Mouse (Mus musculus): ENCODE data around the gene Dhcr24. TPM values are rescaled to one million over a fixed set of nuclear protein-coding genes. Genes with fewer than 3 reads are reported as not detected.

Gene Dhcr24
- polyA plus RNA-seq, 1 experiment from 2014 or later = 8.9 TPM

DNA sequence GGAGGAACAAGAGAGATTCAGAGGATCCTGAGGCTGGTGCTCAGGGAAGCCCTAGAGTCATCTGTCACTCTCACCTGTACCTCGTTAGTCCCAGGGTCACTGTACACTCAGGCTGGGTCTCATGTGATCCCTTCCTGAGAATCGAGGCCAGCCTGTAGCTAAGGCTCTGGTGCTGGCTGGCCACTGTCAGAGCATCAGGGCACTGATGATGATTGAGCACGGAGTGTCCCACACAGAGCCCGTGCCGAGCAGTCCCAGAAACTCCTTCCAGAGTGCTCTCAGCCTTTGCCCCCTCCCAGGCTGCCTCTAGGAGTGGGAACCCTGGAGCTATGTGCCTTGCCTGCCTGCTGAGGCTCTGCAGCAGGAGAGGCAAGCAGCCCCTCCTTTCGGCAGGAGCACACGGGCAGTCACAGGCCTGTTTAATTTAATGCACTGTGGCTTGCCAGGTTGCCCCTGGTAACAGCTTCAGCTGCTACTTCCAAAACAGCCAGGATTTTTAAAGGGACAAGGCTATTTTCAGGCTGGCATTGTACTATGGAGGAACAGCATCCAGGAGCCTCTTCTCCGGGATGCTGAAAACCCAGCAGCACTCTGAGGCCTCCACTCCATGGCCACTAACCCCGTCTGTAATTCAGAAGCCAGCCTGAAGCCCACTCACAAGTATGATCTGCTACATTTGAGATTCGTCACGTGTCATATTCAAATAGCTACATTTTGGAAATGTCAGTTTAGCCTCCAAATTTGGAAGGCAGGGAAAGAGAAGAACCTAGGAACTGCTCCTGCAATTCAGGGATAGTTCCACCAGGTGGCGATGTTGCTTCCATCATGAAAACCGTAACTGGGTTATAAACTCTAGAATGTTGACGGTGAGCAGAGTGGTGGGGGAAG lies 69.7 kb downstream of the Dhcr24 start:
- peak; percentile 81 for ATAC-seq
- peak overlapping the region; percentile 42 for H3K9ac ChIP-seq (replicated peaks)
- peaks cover 38% of the 10 kb centered on the region for H3K4me1 ChIP-seq (replicated peaks)
- no peak overlapping the region for H3K4me3 ChIP-seq (replicated peaks)
- peaks cover 9% of the 10 kb centered on the region; the same call in 1 of the 2 replicates for H3K27me3 ChIP-seq
- H3K9me3 ChIP-seq = no peaks in the 10 kb centered on the region
- WGBS = 20% methylated on average over 14 of the region's 14 CpGs
- H3K27ac ChIP-seq = peak overlapping the region; percentile 74
- H3K36me3 ChIP-seq = no peaks in the 10 kb centered on the region
- H3K4me2 ChIP-seq (replicated peaks) = peak overlapping the region; percentile 5; the same call in 1 of the 2 replicates

GRCm38 (mm10) chr4:106632313-106632712 lies 71.5 kb downstream of the Dhcr24 start:
- peaks cover 35% of the 10 kb centered on the region for H3K4me1 ChIP-seq (replicated peaks)
- 0 out of 2 replicates have a peak overlapping the region, but pooled peaks have one; percentile 87 for H3K27ac ChIP-seq
- H3K4me2 ChIP-seq (replicated peaks) = no peak overlapping the region
- WGBS = 83% methylated on average over 1 of the region's 3 CpGs
- H3K4me3 ChIP-seq (replicated peaks) = no peak overlapping the region
- no peak overlapping the region for H3K9ac ChIP-seq (replicated peaks)
- H3K27me3 ChIP-seq = 0 out of 2 replicates have a peak, but pooled peaks cover 7% of the 10 kb centered on the region
- H3K9me3 ChIP-seq = no peaks in the 10 kb centered on the region
- ATAC-seq = no peak
- no peaks in the 10 kb centered on the region for H3K36me3 ChIP-seq

DNA sequence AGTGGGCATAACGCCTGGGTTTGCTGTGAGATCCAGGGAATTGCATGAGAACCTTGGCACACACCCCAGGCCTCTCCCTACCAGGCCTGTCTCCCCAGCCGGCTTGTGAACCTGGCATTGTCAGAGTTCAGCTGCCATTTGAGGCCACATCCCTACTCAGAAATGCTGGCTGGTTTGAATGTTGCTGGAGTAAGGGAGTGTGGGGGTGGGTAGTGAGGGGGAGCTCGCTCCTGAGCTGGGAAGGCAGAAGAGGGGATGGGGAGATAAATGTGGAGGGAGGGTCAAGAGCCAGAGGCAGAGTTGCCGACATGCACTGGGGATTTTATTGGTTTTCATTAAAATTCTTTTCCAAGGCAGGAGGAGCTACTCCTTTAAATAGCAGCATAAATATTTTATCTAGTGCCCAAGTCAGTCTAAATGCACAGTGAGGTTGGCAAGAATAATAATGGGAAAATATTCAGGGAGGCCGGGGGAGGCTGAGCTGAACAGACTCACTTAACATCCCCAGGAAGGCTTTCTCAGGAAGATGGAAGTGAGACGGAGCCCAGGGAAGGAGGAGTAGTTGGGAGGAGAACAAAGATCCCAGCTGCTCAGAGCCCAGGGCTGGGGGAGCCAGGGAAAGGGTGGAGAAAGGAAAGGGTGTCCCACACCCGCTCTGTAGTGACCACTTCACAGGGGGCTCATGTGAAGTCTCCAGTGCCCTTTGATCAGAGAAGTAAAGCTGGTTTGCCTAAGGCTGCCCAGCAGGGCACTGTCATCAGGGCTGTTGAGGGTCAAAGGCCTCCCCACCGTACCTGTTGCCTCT lies 72.6 kb downstream of the Dhcr24 start:
- peak; percentile 43; the same call in 1 of the 2 replicates for ATAC-seq

GRCm38 (mm10) chr4:106634086-106634479 lies 73.2 kb downstream of the Dhcr24 start:
- 44% methylated on average over 9 of the region's 9 CpGs for WGBS
- peak overlapping the region; percentile 87 for H3K27ac ChIP-seq
- H3K4me2 ChIP-seq (replicated peaks) = 0 out of 2 replicates have a peak overlapping the region, but pooled peaks have one; percentile 21

More for the DNA sequence above, 72.6 kb downstream of the Dhcr24 start:
- Histone ChIP-seq H3K36me3 (no peaks in the 10 kb centered on the region), H3K27me3 (0 out of 2 replicates have a peak, but pooled peaks cover 4% of the 10 kb centered on the region), H3K4me1 (replicated peaks) (peaks cover 35% of the 10 kb centered on the region), H3K27ac (peak overlapping the region; percentile 87), H3K4me3 (replicated peaks) (no peak overlapping the region), H3K9me3 (no peaks in the 10 kb centered on the region), H3K9ac (replicated peaks) (no peak overlapping the region; the same call in 1 of the 2 replicates), H3K4me2 (replicated peaks) (0 out of 2 replicates have a peak overlapping the region, but pooled peaks have one; percentile 21)
- 37% methylated on average over 8 of the region's 8 CpGs for WGBS

More at GRCm38 (mm10) chr4:106634086-106634479, 73.2 kb downstream of the Dhcr24 start:
- Histone ChIP-seq H3K36me3 (no peaks in the 10 kb centered on the region), H3K4me1 (replicated peaks) (peaks cover 35% of the 10 kb centered on the region), H3K4me3 (replicated peaks) (no peak overlapping the region), H3K9ac (replicated peaks) (no peak overlapping the region), H3K9me3 (no peaks in the 10 kb centered on the region), H3K27me3 (0 out of 2 replicates have a peak, but pooled peaks cover 4% of the 10 kb centered on the region)
- ATAC-seq = 0 out of 2 replicates have a peak, but pooled peaks have one; percentile 1

Other genes starting within 250 kb of the Dhcr24 start
- 7.5 and 9.1 TPM in 2 replicates for gene Usp24, start 244.8 kb upstream of the Dhcr24 start, polyA plus RNA-seq (2015; fragmentation: Nextera tagmentation; extraction: Ambion mirVana)
- gene Pcsk9, start 96.7 kb upstream of the Dhcr24 start, polyA plus RNA-seq (2015; fragmentation: Nextera tagmentation; extraction: Ambion mirVana) = 1.4 TPM in 2 replicates
- gene Bsnd, start 68.8 kb upstream of the Dhcr24 start, polyA plus RNA-seq (2015; fragmentation: Nextera tagmentation; extraction: Ambion mirVana) = not detected in 2 replicates
- gene Lexm, start 56.2 kb downstream of the Dhcr24 start, polyA plus RNA-seq (2015; fragmentation: Nextera tagmentation; extraction: Ambion mirVana) = 0.13 TPM in 1 of 2 replicates, not detected in the other
- 1.9 and 2.2 TPM in 2 replicates for gene Ttc22, start 61.4 kb downstream of the Dhcr24 start, polyA plus RNA-seq (2015; fragmentation: Nextera tagmentation; extraction: Ambion mirVana)
- 9.9 and 10.5 TPM in 2 replicates for gene Pars2, start 90.0 kb downstream of the Dhcr24 start, polyA plus RNA-seq (2015; fragmentation: Nextera tagmentation; extraction: Ambion mirVana)
- gene Ttc4, start 117.9 kb downstream of the Dhcr24 start, polyA plus RNA-seq (2015; fragmentation: Nextera tagmentation; extraction: Ambion mirVana) = 118 and 119 TPM in 2 replicates
- 0.17 and 0.22 TPM in 2 replicates for gene Mroh7, start 169.9 kb downstream of the Dhcr24 start, polyA plus RNA-seq (2015; fragmentation: Nextera tagmentation; extraction: Ambion mirVana)
- gene Fam151a, start 172.9 kb downstream of the Dhcr24 start, polyA plus RNA-seq (2015; fragmentation: Nextera tagmentation; extraction: Ambion mirVana) = not detected in 2 replicates
- gene Acot11, start 244.0 kb downstream of the Dhcr24 start, polyA plus RNA-seq (2015; fragmentation: Nextera tagmentation; extraction: Ambion mirVana) = 1.00 and 1.4 TPM in 2 replicates

Data from midbrain, embryonic 13.5 days (tissue).